Mouse (Mus musculus) liver, embryonic 14.5 days (tissue): ENCODE results near the gene Ormdl3. TPM values are rescaled to one million over a fixed set of nuclear protein-coding genes. Genes with fewer than 3 reads are reported as not detected.
A peak's percentile ranks its signal among the peaks of the same experiment; 100 is the strongest.

ENCODE experiments used
- ATAC-seq: fragments of 200-750 bp; cut with Nextera tagmentation; 2 replicates; pipeline ENCODE4 v1.8.0; 2017; ENCODE audit warnings: moderate number of reproducible peaks, mild to moderate bottlenecking, moderate library complexity; ENCODE audit not compliant: insufficient read depth
- DNase-seq, 3 experiments: peaks; one replicate each; pipeline ENCODE4 v3.0.0-alpha.2; 2012 to 2013; ENCODE audit warnings: low read depth in 3 of 3, low spot score in 3 of 3
- H3K27ac ChIP-seq: fragments of 300-500 bp; sonication (generic); 2 replicates; pipeline ENCODE4 v1.5.1; 2014; ENCODE audit warnings: moderate library complexity, mild to moderate bottlenecking, control low read depth, inconsistent platforms
- H3K27me3 ChIP-seq: fragments of 300-500 bp; sonication (generic); 2 replicates; pipeline ENCODE4 v1.6.1; 2014; ENCODE audit warnings: mild to moderate bottlenecking, low read length, moderate library complexity; ENCODE audit not compliant: control insufficient read depth, insufficient read depth
- H3K36me3 ChIP-seq: fragments of 300-500 bp; sonication (generic); replicated peaks from 2 replicates; pipeline ENCODE4 v1.6.1; 2014; ENCODE audit warnings: low read depth; ENCODE audit not compliant: control insufficient read depth, insufficient read depth
- H3K4me1 ChIP-seq, 2 experiments: fragments of 200-500 bp in 1 of 2; fragments of 300-500 bp in 1 of 2; sonication (generic) in 1 of 2; replicated peaks; 2 replicates each; pipeline ENCODE4 v1.6.1; 2012 to 2014; ENCODE audit warnings: antibody characterized with exemption in 1 of 2, inconsistent platforms in 1 of 2, low read length in 1 of 2; ENCODE audit not compliant: control insufficient read depth in 2 of 2, insufficient read depth in 2 of 2
- H3K4me2 ChIP-seq: fragments of 300-500 bp; sonication (generic); 2 replicates; pipeline ENCODE4 v1.6.1; 2014; ENCODE audit warnings: low read depth, mild to moderate bottlenecking, control low read depth, moderate library complexity
- H3K4me3 ChIP-seq, 2 experiments: fragments of 200-500 bp in 1 of 2; fragments of 300-500 bp in 1 of 2; sonication (generic) in 1 of 2; 2 replicates each; pipeline ENCODE4 v1.5.1; 2012 to 2014; ENCODE audit warnings: low read depth in 2 of 2, low read length in 2 of 2, mild to moderate bottlenecking in 2 of 2, control low read depth in 1 of 2, inconsistent platforms in 1 of 2, moderate library complexity in 1 of 2; ENCODE audit not compliant: insufficient read depth in 1 of 2
- H3K9ac ChIP-seq: fragments of 300-500 bp; sonication (generic); replicated peaks from 2 replicates; pipeline ENCODE4 v1.6.1; 2014; ENCODE audit warnings: mild to moderate bottlenecking, control low read depth, moderate library complexity
- H3K9me3 ChIP-seq: fragments of 300-500 bp; sonication (generic); 2 replicates; pipeline ENCODE4 v1.6.1; 2016; ENCODE audit warnings: low read length, mixed read lengths; ENCODE audit not compliant: control insufficient read depth
- CTCF ChIP-seq: IDR thresholded peaks from 2 replicates; pipeline ENCODE4 v1.5.1; 2016; ENCODE audit warnings: antibody characterized with exemption, low read depth, control low read depth
- EP300 ChIP-seq: IDR thresholded peaks from 2 replicates; pipeline ENCODE4 v1.6.1; 2016; ENCODE audit warnings: antibody characterized with exemption, low read depth
- WGBS: fragments of 180-500 bp; shearing (Covaris S2); extraction: QIAGEN DNeasy Blood & Tissue Kit; methylation state at CpG from one replicate; pipeline ENCODE4 v1.1.7; 2014; ENCODE audit not compliant: insufficient replicate concordance; 5-methylcytosine and 5-hydroxymethylcytosine counted together
- polyA plus RNA-seq, 2 experiments: library from polyadenylated mRNA; depleted of rRNA in 1 of 2; stranded (reverse) in 1 of 2; unstranded in 1 of 2; fragments of >200 nt; fragmentation: Nextera tagmentation in 1 of 2; extraction: Ambion mirVana in 1 of 2; gene quantifications; 2 replicates each; pipeline versions ENCODE4 v1.2.1 to v1.2.3; 2012 to 2014

Gene Ormdl3
- polyA plus RNA-seq, 2 experiments = 6.4 to 27.4 TPM

GRCm38 (mm10) chr11:98568326-98568725 lies 18.8 kb downstream of the Ormdl3 start:
- Histone ChIP-seq H3K27ac (no peak overlapping the region), H3K27me3 (no peaks in the 10 kb centered on the region), H3K4me2 (no peak overlapping the region), H3K4me1 (no peaks in the 10 kb centered on the region), H3K4me3 (no peak overlapping the region), H3K9ac (no peak overlapping the region), H3K9me3 (peaks cover 2% of the 10 kb centered on the region; the same call in 1 of the 2 replicates), H3K36me3 (no peaks in the 10 kb centered on the region)
- TF ChIP-seq CTCF (peak; percentile 75), EP300 (no peak)
- no peak for ATAC-seq
- 72% methylated on average over 8 of the region's 8 CpGs for whole genome bisulfite sequencing
- no peak for DNase-seq

- no peaks in the 10 kb centered on the region; the same call in 1 of the 2 replicates for H3K27me3 ChIP-seq
- DNase-seq (no peak), ATAC-seq (no peak)
- no peak overlapping the region for H3K27ac ChIP-seq
- peaks cover 2% of the 10 kb centered on the region; the same call in 1 of the 2 replicates for H3K9me3 ChIP-seq
- no peak overlapping the region for H3K9ac ChIP-seq
- WGBS = 57% methylated on average over 13 of the region's 13 CpGs
- H3K36me3 ChIP-seq = no peaks in the 10 kb centered on the region
- H3K4me1 ChIP-seq = peaks cover 0 to 1% of the 10 kb centered on the region in 2 experiments; a peak in 1 of 4 replicates
- no peak overlapping the region for H3K4me3 ChIP-seq
- TF ChIP-seq CTCF = no peak
- TF ChIP-seq EP300 = no peak
- H3K4me2 ChIP-seq = no peak overlapping the region
Observed at GRCm38 (mm10) chr11:98563921-98564414, 23.2 kb downstream of the Ormdl3 start.

- H3K4me2 ChIP-seq = no peak overlapping the region
- WGBS = 73% methylated on average over 3 of the region's 3 CpGs
- ATAC-seq (no peak), DNase-seq (no peak)
- H3K4me3 ChIP-seq = no peak overlapping the region
- no peak for TF ChIP-seq CTCF
- TF ChIP-seq EP300 = no peak
- no peaks in the 10 kb centered on the region for H3K36me3 ChIP-seq
- peaks cover 0 to 1% of the 10 kb centered on the region in 2 experiments; a peak in 1 of 4 replicates for H3K4me1 ChIP-seq
- no peak overlapping the region for H3K9ac ChIP-seq
- H3K27ac ChIP-seq = no peak overlapping the region
- H3K9me3 ChIP-seq = no peaks in the 10 kb centered on the region
- no peaks in the 10 kb centered on the region; the same call in 1 of the 2 replicates for H3K27me3 ChIP-seq
Observed at GRCm38 (mm10) chr11:98563025-98563424, 24.1 kb downstream of the Ormdl3 start.

GRCm38 (mm10) chr11:98560942-98561341 lies 26.2 kb downstream of the Ormdl3 start:
- H3K36me3 ChIP-seq = no peaks in the 10 kb centered on the region
- no peak overlapping the region for H3K4me3 ChIP-seq
- DNase-seq (no peak), ATAC-seq (no peak)
- H3K27me3 ChIP-seq = no peaks in the 10 kb centered on the region; the same call in 1 of the 2 replicates
- H3K4me1 ChIP-seq = peaks cover 0 to 1% of the 10 kb centered on the region in 2 experiments; a peak in 1 of 4 replicates
- WGBS = 32% methylated on average over 7 of the region's 7 CpGs
- no peak overlapping the region for H3K4me2 ChIP-seq
- TF ChIP-seq CTCF (no peak), EP300 (no peak)
- H3K27ac ChIP-seq = no peak overlapping the region
- H3K9ac ChIP-seq = no peak overlapping the region
- no peaks in the 10 kb centered on the region for H3K9me3 ChIP-seq

GRCm38 (mm10) chr11:98555124-98555700 lies 32.0 kb downstream of the Ormdl3 start:
- Histone ChIP-seq H3K27me3 (peaks cover 4% of the 10 kb centered on the region), H3K9ac (no peak overlapping the region), H3K4me2 (no peak overlapping the region), H3K9me3 (no peaks in the 10 kb centered on the region), H3K4me3 (no peak overlapping the region), H3K27ac (no peak overlapping the region), H3K36me3 (no peaks in the 10 kb centered on the region), H3K4me1 (peaks cover 10 to 12% of the 10 kb centered on the region in 2 experiments)
- TF ChIP-seq CTCF = peak; percentile 57
- TF ChIP-seq EP300 = no peak
- DNase-seq = no peak
- 57% methylated on average over 12 of the region's 12 CpGs for WGBS
- no peak for ATAC-seq
